Mouse (Mus musculus) layer of hippocampus, adult 9-10 months (tissue): ENCODE results near the gene Prss46.

Source experiments
- DNase-seq: peaks from one replicate; pipeline ENCODE4 v3.0.0; 2022; ENCODE audit warnings: low spot score

The Prss46 gene

DNA sequence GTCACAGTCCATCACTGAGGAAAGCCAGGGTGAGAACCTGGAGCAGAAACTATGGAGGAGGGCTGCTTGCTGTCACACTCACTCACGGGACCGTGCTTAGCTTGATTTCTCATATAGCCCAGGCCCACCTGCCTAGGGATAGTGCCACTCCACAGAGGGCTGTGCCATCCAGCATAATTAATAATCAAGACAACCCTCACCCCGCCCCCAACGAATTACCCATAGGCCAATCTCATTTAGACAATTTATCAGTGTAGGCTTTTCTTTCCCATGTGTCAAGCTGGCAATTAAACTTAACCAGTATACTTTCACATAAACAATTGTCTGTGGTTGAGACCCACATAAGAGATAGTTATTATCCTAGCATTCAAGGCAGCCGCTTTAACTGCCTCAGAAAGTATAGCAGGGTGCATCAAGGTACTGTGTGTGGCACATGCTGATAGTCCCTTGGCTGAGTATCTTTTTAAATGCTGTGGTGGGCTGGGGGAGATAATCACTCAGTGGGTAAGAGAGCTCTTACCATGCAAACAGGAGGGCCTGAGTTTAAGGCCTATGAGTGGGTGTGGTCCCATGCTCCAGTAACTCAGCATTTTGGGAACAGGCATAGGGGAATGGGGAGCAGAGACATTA, 14.8 kb downstream of the Prss46 start:
- DNase-seq = no peak

DNA sequence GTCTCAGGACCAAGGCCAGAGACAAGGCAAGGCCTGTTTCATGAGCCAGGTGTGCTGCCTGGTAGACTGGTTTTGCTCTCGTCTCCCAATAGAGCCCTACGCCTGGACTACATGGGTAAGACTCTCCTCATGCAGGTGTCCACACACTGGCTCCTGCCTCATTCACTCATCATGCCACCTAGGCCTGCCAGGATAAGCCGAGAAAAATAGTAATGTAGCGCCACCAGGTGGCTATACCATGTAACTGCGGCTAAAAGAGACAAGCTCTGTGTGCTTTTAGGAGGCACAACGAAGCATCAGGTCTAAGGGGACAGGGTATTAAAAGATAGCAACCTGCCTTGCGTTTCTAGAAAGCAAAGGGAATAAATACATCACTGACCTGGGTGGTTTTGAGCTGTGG, 26.7 kb downstream of the Prss46 start:
- DNase-seq = peak; percentile 24

DNA sequence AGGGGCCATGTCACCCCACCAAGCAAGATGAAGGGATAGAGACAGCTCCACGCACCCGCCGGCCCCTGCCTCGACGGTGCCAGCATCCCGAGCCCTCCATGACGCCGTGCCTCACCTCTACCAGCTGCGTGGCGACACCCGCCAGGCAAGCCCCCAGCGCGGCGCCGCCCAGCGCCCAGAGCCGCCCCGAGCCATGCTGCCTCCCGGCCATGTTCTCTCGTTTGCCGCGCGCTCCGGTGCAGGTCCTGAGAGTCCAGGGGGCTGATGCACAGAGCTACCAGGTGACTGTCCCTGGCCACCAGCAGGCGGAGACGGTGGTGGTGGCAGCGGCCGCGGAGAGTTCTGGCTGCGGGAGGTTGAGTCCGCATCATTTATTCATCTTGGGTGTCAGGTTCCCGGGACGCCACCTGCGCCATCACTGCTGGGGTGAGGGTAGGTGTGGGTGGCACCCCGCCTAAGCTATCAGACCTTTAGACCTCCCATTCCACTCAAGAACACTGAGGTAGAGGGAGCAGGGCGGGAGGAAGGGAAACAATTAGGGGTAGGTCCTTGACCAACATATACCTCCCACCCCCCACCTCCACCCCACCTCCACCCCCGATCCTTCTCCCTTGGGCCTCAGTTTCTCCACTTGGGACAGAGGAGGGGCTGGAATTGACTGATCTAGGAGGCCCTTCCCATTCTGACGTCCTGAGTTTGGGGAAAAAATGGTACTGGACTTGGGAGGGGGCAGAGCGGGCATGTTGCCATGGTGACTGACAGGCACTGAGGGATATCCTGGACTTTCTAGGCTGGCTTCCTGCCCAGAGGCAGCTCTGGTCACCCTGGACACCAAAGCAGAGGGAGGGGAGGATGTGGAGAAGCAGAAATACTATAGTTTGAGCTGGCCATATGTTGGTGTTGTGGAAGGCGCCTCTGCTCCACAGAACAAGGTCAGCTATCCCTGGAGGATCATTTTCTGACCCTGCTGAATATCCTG, 29.7 kb downstream of the Prss46 start:
- no peak for DNase-seq

DNA sequence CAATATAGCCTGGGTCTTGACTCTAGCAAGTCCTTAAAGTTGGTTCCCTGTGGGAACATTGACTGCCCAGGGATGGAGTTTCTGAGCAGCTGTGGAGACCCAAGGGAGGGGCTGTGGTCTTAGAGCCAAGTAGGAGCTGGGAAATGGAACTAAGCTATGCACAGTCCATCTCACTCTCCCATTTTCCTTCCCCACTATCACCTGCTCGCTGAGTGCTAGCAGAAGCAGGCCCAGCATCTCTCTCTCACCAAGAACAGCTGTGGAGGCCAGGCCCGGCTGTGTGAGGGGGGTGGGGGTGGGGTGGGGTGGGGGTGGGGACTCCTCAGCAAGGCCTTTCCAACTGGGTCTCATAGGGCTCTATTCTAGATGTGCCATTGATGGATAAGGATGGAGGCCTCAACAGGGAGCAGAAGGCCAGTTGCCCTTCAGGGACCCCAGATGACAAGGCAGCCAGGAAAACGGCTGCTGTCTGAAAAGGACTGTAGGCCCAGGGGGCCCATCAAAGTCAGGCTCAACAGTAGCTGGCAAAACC, 30.4 kb downstream of the Prss46 start:
- no peak for DNase-seq

DNA sequence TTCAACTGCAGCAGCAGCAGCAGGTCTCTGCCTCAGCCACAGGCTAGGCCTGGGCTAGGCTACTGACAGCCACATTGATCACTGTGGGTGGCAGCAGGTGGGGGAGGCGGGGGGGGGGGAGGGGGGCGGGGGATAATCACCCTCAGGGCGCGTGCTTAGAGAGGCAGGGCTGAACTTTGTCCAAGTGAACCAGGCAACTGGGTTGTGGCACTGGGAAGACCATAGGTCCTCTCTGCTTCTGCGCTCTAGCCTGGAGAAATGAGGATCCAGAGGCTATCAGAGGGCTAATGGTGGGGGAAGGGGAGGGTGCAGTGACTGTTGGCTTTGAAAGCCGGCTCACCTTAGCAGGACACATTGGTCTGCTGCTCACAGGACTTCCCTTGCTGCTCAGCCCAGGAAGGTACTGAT, 31.0 kb downstream of the Prss46 start:
- no peak for DNase-seq

DNA sequence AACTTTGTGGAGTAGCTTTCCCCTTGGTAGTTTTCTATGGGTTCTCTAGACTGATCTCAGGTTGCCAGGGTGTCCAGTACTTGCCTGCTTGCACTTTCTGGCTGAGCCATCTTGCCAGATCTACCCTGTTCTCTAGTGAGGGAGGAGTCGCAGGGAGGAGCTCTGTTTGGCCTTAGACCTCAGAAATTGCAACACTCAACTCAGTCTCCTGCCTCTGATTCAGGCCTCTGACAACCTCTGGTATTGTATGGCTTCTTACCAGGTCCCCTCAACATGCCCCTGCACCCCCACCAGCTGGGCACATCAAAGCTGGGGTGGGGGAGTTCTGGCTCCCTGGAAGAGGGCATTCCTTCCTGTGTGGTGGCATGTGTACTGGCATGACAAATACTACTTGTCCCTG, 33.0 kb downstream of the Prss46 start:
- no peak for DNase-seq

DNA sequence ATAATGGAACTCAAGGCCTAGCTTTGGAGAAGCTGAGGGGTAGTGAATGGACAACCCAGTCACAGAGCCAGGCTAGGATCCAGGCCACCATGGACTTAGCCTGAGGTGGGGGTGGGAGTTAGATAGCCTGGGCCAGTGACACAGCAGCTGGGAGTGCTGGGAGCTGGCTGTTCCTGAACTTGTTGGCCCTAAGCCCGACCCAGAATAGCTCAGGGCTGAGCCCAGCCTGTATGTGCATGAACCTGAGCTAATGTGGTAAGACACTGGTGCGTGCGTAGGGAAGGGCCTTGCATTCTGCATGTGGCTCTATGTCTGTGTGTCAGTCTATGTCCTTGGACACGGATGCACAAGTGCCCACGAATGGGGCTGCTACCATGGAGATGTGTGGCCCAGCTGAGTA, 33.6 kb downstream of the Prss46 start:
- no peak for DNase-seq

DNA sequence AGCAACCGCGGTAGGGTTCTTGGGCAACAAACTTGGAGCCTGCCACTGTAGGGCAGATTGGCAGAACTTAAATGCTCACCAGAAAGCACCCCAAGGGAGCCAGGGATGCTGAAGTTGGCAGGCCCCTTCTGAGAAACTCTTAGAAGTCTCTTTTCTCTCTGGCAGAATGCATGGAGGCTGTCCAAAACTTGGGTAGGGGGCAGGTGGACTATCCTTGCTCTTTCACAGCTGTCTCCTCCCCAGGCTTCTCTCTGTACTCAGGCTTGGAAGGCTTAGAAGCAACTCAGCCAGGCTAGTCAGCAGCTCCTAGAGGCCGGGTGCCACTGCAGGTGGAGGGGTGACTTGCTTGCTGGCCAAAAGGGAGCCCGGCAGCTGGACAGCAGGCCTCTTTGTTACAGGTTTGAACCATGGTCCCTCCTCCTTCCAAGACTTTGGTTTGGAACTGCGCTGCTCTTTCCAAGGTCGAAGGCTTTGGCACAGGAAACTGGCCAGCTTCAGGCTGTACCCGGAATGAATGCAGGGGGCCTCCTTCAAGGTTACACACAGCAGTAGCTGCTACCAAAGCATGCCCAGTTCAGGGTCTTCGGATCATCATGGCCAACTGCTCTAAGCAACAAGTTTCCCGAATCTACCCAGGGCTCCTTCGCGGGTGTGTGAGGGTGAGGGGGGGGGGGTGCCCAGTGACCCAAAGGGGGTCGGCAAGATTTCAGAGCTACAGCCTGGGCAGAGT, 35.0 kb downstream of the Prss46 start, which contains the start of gene Als2cl:
Gene Als2cl, plus strand, starts transcription at position 680 of the 730 bp plus-strand sequence.
- DNase-seq = no peak

DNA sequence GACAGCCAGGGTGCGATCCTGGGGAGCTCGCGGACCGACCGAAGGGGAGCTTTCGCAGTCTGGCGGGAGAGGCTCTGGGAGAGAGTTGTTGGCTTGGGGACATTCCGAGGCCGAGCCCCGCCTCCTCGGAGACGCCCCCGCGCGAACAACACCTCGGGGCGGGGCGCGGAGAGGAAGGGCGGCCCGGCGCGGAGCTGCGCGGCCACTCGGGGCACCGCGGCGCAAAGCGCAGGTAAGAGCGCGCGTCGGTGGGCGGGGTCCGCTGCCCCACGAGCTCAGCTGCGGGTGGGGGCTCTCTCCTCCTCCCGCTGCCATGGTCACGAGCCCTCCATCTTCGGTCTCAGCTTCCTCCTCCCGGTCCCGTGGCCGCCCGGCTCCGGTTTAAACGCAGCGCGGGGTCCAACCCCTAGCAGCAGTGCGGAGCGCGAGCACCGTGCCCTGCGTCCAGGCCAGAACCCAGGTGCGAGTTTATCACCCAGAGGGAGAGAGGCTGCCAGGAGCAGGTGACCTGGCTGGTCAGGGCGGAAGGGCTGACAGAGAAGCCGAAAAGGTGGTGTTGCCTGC, 35.8 kb downstream of the Prss46 start, which contains the start of gene Tmie:
Gene Tmie, minus strand, starts transcription at position 116 of the 564 bp plus-strand sequence.
- no peak for DNase-seq

DNA sequence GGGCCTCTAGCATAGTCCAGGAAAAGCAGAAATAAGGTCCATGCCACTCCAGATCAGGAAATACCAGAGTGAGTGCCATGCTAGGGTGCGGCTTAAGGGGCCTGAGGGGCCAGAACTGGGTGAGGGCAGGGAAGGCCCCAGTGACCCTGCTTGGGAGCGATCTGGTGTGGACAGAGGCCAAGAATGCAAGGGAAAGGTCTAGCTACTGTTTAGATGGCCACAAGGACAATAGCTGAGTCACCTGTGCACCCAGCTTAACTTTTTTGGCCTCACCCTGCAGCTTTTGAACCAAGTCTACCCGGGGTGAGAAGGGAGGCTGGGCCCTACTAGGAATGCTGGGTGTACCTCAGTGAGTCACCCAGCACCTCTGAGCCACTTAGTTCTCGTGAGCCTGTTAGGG, 36.5 kb downstream of the Prss46 start:
- no peak for DNase-seq

DNA sequence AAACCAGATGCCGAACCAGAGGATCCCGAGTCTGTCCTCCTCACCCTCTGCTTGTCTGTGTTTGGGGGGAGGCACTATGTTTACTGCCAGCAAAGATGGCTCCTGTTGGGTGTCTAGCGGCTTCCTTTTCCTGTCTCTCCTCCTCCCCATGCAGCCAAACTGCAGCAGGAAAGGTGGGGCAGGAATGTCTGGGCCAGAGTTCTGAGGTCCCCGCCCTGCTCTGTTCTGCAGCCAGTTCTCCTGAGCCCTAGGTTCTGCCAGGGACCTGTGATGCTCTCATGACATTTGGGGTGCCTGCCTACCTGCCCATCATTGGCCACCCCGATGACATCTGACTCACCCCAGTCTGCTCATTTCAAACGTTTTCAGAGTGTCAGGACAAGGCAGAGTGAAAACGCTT, 37.6 kb downstream of the Prss46 start:
- no peak for DNase-seq

DNA sequence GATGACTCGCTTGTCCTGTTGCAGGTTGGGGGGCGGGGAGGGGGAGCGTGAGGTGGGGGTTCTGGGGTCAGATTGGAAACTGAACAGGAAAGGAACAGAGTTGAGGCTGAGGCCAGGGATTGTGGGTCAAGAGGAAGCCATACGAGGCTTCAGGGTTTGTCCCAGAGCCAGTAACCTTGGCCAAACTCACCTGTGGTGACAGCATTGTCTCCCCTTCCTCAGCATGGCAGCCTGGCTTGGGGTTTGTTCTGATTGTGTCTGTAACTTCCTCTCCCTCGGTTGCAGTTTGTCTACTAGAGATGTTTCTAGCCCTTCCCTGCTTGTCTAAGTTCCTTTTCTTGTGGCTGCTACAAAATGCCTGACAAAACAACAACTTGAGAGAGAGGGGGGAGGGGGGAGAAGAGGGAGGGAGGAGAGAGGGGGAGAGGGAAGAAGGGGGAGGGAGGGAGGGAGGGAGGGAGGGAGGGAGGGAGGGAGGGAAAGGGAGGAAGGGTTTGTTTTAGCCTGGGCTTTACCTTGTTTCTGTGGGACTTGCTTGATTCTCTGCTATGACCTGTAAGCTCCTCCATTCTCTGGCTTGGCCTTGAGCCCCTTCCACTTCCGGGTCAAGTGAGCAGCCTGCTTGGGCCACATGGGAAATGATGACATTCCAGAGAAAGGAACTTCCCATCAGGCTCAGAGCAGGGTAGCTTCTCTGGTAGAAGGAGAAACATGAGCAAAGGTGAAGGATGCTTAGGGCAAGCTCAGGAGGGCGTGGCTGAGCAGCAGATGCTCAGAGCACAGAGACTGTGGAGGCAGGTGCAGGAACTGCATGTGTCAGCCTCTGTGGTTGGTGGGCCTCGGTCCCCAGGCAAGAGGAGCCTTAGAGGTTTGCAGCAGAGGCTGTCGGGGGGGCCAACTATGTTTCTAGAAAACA, 43.3 kb downstream of the Prss46 start:
- no peak for DNase-seq

DNA sequence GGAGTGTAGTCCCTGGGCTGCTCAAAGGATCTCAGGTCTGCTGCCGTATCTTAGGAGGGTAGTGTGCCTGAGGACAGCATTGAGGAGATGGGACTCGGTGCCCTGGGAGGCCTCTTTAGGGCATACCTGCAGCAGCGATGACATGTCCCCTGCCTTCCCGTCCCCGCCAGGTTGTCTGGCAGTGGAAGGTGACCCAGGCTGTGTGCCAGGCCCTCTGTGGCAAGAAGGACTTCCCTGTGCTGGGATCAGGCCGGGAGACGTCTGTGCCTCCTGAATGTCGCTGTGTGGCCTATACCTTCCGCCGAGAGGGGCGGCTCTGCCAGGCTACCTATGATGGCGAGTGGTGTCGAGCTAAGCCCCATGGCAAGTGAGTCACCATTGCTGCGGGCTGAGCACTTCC, 44.6 kb downstream of the Prss46 start:
- DNase-seq = no peak

DNA sequence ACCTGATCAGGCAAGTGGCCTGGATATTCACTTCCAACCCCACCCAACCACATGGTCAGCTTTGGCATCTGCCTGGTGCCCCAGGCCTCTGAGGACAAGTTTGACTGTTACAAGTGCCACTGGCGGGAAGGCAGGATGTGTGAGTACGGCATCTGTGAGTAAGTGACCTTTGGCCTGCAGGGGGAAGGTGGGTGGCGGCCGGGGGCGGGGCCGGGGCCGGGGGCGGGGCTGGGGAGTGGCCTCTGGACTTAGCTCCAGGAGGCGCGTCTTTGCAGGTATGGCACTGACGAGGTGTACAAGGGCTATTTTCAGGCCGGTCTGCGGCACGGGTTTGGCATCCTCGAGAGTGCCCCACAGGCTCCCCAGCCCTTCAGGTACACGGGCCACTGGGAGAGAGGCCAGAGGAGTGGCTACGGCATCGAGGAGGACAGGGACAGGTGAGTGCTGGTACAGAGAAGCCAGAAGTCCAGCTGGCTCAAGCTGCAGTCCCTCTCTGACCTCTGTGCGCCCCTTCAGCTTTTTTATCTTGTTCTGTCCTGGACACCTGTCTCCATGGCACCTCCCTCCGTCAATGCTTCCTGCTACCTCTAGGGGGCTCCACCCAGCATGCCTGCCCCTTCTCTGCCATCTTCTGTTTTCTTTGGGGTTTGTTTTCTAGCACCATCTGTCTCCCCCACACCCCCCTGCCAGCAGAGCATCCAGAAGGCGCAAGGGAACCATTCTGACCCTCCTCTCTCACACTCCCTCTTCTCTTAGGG, 45.9 kb downstream of the Prss46 start:
- no peak for DNase-seq

DNA sequence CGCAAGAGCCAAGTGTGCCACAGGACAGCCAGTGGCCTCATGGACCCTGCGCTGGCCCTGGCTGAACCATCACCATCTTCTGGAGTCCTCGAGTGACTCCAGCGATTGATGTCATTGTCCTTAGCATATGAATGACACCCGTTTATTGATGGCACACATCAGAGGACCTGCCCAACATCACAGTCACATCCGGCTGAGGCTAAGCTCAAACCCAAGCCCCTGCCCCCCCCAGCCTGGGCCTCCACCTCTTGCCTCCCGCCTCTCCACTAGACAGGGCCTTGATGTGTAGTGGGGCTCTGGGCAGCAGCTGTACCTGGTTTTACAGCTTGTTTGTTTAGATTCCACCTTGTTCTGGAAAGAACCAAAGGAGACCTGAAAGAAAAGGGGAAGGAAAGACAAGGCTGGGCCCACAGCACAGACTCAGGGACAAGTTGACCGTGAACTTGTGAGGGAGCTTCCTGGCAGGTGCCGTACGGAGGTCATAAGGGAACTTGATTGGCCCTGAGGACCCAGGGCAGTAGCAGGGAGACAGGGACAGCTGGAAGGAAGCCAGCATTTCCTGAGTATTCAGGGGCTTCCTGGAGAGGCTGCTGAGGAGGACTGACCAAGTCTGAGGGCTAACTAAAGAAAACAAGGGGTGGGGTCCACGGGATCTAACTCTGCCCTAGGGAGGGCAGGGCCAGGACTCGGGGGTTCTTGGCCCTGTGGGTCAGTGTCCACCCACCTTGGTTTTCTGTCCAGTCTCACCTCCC, 46.9 kb downstream of the Prss46 start:
- DNase-seq = no peak

DNA sequence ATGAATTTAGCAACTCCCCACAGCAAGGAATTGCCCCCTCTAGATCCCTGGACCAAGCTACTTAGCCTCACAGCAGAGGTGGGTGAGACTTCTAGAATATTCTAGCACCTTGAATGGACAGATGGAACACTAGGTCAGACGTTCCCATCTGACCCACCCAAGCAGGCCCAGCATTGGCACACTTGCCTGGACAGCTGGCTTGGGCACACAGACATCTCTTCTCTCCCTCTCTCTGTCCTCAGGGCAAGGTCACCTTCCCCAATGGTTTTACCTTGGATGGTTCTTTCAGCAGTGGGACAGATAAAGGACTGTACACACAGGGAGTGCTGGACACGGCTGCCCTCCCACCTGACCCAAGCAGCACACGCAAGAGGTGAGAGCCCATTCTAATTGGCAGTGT, 48.2 kb downstream of the Prss46 start:
- DNase-seq = no peak

DNA sequence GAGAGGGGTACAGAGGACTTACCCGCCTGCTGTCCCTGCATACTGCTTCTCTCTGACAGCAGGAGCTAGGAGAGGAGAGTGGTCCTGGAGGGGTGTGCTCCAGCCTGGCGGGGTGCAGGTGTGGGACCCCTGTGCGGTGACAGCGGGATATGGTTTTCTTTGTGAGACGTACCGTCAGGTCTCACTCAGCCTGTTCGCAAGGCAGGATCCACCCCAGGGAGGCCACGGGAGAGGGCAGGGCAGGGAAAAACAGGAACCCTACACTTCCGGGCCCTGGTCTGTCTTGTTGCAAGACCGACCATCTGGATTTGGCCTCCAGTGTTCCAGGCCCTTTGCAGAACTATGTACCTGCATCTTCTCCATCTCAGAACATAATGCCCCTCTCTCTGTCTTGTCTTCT, 49.1 kb downstream of the Prss46 start:
- DNase-seq = no peak

DNA sequence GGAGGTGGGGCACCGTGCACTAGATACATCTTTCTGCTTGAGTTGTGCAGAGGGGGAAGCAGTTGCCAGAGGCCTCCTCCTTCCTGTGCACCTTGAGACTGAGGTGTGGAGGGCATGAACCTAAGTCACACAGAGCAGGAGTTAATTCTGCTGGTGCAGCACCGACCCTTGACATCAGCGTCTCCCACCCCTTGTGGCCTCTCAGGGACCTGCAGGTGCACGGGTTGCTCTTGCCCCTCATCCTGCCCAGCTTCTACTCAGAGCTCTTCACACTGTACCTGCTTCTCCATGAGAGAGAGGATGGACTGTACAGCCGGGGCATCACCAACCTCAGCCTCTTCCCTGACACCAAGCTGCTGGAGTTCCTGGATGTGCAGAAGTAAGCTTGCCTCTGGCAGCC, 51.2 kb downstream of the Prss46 start:
- no peak for DNase-seq

DNA sequence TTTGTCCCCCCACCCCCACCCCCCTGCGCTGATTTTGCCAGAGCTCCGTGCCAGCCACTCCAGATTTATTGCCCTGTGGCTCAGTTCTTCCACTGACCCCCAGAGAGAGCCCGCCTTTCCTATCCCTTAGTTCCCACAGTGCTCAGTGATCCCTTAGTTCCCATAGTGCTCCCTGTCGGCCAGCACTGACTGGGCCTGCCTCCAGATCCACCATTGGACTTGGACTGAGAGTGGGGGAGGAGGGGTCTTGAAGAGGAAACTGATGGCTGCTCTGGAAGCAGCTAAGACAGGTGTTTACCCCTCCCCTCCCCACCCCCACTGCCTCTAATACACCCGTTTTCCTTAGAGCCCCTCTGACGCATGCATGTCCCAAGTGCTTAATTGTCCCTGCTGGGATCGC, 51.7 kb downstream of the Prss46 start:
- DNase-seq = no peak
